Mouse (Mus musculus): ENCODE data around the gene Rgs12.

The Rgs12 gene

DNA sequence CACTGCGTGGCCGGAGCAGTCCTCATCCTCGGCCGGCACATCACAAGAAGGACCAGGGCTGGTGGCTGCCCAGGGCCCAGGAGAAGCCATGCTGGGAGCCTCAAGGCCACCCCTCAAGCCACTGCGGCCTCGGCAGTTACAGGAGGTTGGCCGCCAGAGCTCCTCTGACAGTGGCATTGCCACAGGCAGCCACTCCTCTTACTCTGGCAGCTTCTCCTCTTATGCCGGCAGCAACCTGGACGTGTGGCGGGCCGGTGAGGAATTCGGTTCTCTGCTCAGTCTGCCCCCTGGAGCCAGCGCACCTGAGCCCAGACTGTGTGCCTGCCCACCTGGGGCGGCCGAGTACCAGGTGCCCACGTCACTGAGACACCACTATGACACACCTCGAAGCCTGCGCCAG is 129.9 kb downstream of the Rgs12 start:
- no peak for DNase-seq (ENCODE audit: low read depth)

DNA sequence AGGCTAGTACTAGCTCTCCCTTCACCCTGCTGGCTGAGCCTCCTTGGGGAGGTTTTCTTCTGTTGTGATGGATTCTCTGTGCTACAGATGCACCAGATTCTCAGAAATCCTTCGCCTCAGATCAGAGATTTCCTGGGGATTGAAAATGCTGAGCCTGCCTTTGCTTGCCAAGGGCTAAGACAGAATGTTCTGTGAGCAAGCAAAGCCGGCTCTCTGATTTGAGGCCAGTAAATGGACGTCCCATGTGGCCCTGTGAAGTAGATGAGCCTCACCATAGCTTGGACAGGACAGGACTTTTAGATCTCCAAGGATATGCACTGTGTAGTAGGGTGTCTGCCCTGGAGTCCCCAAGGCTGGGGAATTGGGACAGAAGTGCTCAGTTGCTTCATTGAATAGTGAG is 135.7 kb downstream of the Rgs12 start:
- DNase-seq (ENCODE audit: low read depth): no peak

DNA sequence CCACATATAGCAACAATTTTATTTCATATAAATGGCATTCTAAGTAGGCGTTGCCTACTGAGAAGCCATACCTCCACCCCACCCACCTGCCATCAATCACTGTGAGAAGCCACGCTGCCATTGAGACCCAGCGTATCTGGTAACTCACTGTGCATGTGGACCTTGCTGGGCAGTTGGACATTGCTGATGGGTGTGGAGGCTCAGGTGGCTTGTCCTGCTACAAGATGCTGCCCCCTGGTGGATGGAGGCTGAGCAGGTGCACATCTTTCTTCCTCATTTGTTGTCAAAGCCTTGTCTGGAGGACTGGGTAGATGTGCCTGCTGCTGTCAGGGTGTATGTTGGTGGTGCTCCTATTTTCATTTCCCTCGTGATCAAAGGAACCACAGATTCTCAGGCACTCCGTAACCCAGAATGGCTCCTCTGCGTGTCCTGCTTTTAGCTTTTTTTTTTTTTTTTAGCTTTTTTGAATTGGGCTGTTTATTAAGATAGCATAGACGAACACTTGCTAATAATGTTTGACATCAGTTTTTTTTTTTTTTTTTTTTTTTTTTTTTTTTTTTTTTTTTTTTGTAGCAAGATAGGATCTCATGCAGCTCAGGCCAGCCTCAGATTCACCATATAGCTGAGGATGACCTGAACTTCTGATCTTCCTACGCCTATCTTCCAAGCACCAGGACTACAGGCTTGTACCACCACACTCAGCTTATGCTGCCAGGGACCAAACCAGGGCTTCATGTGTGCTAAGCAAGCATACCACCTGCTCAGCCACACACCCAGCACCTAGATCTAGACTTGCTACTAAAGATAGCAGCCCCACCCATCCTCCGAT is 139.8 kb downstream of the Rgs12 start:
- peak; percentile 66 for DNase-seq (ENCODE audit: low read depth)

All from NIH3T3 (cell line).